Mouse (Mus musculus) embryonic facial prominence, embryonic 12.5 days (tissue): ENCODE data around the gene 9130204L05Rik. TPM values are rescaled to one million over a fixed set of nuclear protein-coding genes. Genes with fewer than 3 reads are reported as not detected.

Experiments used
- ATAC-seq: fragments of 200-750 bp; cut with Nextera tagmentation; 2 replicates; pipeline ENCODE4 v1.8.0; 2017; ENCODE audit not compliant: insufficient number of reproducible peaks, insufficient read depth, low FRiP score, low TSS enrichment
- H3K27ac ChIP-seq: fragments of 300-500 bp; sonication (generic); 2 replicates; pipeline ENCODE4 v1.5.1; 2016; ENCODE audit warnings: mild to moderate bottlenecking
- H3K27me3 ChIP-seq: fragments of 300-500 bp; sonication (generic); 2 replicates; pipeline ENCODE4 v1.6.1; 2016; ENCODE audit warnings: mild to moderate bottlenecking, moderate library complexity
- H3K36me3 ChIP-seq: fragments of 300-500 bp; sonication (generic); 2 replicates; pipeline ENCODE4 v1.6.1; 2016; ENCODE audit warnings: mild to moderate bottlenecking
- H3K4me1 ChIP-seq: fragments of 300-500 bp; sonication (generic); 2 replicates; pipeline ENCODE4 v1.6.1; 2016
- H3K4me2 ChIP-seq: fragments of 300-500 bp; sonication (generic); replicated peaks from 2 replicates; pipeline ENCODE4 v1.6.1; 2016; ENCODE audit warnings: mild to moderate bottlenecking, moderate library complexity
- H3K4me3 ChIP-seq: fragments of 300-500 bp; sonication (generic); 2 replicates; pipeline ENCODE4 v1.5.1; 2016; ENCODE audit warnings: mild to moderate bottlenecking
- H3K9ac ChIP-seq: fragments of 300-500 bp; sonication (generic); 2 replicates; pipeline ENCODE4 v1.6.1; 2016; ENCODE audit warnings: mild to moderate bottlenecking, moderate library complexity
- H3K9me3 ChIP-seq: fragments of 300-500 bp; sonication (generic); 2 replicates; pipeline ENCODE4 v1.6.1; 2016; ENCODE audit warnings: mild to moderate bottlenecking, moderate library complexity
- WGBS: fragments of 180-500 bp; shearing (Covaris S2); methylation state at CpG from one replicate; pipeline ENCODE4 v1.1.7; 2016; 5-methylcytosine and 5-hydroxymethylcytosine counted together
- polyA plus RNA-seq: library from polyadenylated mRNA; unstranded; fragments of >200 nt; fragmentation: Nextera tagmentation; extraction: Ambion mirVana; gene quantifications from 2 replicates; pipeline ENCODE4 v1.2.1, GENCODE M21; 2016

9130204L05Rik gene
- not detected in 2 replicates for polyA plus RNA-seq

DNA sequence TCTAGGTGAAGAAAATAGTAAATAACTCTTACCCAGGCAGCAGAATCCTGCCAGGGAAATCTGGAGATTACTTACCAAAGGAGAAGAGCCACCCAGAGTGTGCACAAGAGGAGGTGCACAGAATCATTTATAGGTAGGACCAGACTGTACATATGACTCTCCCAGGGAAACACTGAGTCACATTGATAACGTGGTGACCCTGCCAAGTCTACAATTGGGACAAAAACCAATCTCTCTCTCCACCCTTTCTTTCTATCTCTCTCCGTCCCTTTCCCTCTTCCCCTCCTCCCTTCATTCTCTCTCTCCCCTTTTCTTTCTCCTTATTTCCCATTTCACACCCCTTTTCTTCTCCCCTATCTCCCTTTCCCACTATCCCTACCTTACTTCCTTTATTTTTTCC, at the start of gene 9130204L05Rik:
TSS of gene 9130204L05Rik (minus strand) at position 101 of the 400 bp plus-strand sequence.
- no peak within 1 kb of the TSS for H3K9ac ChIP-seq
- H3K36me3 ChIP-seq: no peaks in the 10 kb centered on the region
- H3K4me1 ChIP-seq: no peaks in the 10 kb centered on the region
- WGBS: 69% methylated on average over 2 of the region's 2 CpGs
- no peak within 1 kb of the TSS for H3K27ac ChIP-seq
- H3K27me3 ChIP-seq: no peaks in the 10 kb centered on the region
- ATAC-seq: no peak
- H3K4me2 ChIP-seq: no peak within 1 kb of the TSS
- no peak within 1 kb of the TSS for H3K4me3 ChIP-seq
- H3K9me3 ChIP-seq: no peaks in the 10 kb centered on the region

DNA sequence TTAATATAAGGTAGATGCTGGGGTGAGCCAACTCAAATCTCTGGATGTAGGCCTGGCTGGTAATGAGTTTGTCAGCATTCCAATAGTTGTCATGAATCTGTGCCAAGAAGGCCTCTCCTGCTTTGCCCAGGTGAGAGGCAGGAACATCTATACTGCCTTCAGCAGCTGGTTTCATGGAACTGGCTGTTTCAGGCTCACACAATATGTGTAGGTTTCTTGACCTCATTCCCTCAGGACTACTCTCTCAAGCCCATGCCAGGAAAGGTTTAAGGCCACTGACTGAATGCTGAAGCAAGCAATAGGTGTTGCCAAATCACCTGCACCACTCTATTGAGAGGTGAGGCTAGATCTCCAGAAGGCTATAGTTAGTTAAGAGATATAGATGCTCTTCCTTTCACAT, 18.1 kb upstream of the 9130204L05Rik start:
- Histone ChIP-seq H3K4me2 (no peak overlapping the region), H3K27ac (no peak overlapping the region), H3K36me3 (no peaks in the 10 kb centered on the region), H3K9ac (no peak overlapping the region), H3K4me1 (no peaks in the 10 kb centered on the region), H3K27me3 (no peaks in the 10 kb centered on the region), H3K9me3 (peaks cover 5% of the 10 kb centered on the region; the same call in 1 of the 2 replicates), H3K4me3 (no peak overlapping the region)
- ATAC-seq: no peak

DNA sequence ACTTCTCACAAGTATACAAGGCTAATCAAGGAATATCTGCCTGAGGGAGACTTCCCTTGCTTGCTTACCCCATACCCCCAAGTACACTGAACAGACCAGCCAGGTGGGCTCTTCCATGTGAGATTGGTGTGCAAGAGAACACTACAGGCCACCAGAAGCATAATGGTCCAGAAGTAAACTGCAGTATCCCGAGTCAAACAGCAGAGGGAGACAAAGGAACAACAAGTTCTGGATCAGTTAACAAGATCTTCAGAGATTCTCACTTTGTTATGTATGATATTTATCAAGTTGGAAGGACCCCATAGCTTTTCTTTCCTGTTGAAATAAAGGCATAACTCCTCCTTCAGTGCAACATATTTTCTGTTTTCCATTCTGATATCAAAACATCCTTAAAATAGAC, 31.4 kb downstream of the 9130204L05Rik start:
- Histone ChIP-seq H3K27ac (no peak overlapping the region), H3K4me1 (no peaks in the 10 kb centered on the region), H3K9ac (no peak overlapping the region), H3K4me3 (no peak overlapping the region), H3K9me3 (no peaks in the 10 kb centered on the region), H3K27me3 (no peaks in the 10 kb centered on the region), H3K36me3 (no peaks in the 10 kb centered on the region), H3K4me2 (no peak overlapping the region)
- ATAC-seq: no peak
- 3% methylated on average over 1 of the region's 1 CpGs for WGBS

DNA sequence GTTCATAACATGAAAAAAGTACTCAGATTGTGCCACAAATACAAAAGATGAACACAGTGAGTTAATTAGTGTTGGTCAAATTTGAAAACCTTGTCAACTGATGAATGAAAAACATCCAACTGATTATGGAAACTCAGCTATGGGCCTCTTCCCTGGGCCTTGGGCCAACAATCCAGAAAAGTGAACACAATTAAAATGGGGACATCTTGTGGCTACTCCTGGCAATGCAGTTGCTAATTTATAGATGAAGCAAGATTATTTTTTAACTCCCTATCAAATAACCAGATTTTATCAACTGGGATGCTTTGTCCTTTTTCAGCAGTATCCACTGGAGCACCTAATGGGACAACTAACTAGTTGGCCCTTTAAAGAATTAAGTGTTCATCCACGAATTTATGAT, 37.9 kb downstream of the 9130204L05Rik start:
- H3K27me3 ChIP-seq: no peaks in the 10 kb centered on the region
- no peak overlapping the region for H3K9ac ChIP-seq
- H3K9me3 ChIP-seq: 0 out of 2 replicates have a peak, but pooled peaks cover 4% of the 10 kb centered on the region
- H3K4me1 ChIP-seq: no peaks in the 10 kb centered on the region
- ATAC-seq: no peak
- no peak overlapping the region for H3K4me2 ChIP-seq
- H3K36me3 ChIP-seq: no peaks in the 10 kb centered on the region
- 16% methylated on average over 1 of the region's 1 CpGs for WGBS
- no peak overlapping the region for H3K27ac ChIP-seq
- no peak overlapping the region for H3K4me3 ChIP-seq
